Mouse (Mus musculus) urinary bladder, adult 2 months (tissue): Measurements from ENCODE around the gene Cbfa2t2. TPM values are rescaled to one million over a fixed set of nuclear protein-coding genes. Genes with fewer than 3 reads are reported as not detected.

Source experiments
- DNase-seq: peaks from one replicate; pipeline ENCODE4 v3.0.0; 2022; ENCODE audit warnings: low spot score
- polyA plus RNA-seq: library from polyadenylated mRNA; depleted of rRNA; stranded (reverse); fragments of >200 nt; gene quantifications from 2 replicates; pipeline ENCODE4 v1.2.3, GENCODE M21; 2012

Gene Cbfa2t2
- polyA plus RNA-seq, 1 experiment: 16.2 TPM

GRCm38 (mm10) chr2:154538310-154538709 is 102.0 kb downstream of the Cbfa2t2 start:
- no peak for DNase-seq

DNA sequence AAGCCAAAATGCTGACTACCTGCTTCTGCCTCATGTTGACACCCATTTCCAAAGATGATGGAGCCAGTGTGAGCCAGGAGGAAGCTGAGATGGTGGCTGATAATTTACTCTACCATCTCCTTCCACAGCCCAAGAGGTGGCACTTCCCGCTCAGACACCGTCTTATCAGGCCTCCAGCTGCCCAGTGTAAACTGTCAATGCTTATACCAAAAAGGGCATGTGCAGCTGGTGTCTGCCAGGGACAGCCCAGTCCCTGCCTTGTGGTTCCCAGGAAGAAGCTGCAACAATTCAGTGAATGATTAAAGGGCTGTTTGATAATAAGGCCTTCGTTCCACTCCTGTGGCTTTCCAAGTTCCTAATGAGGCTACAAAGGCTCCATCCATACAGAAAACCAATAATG is 102.4 kb downstream of the Cbfa2t2 start:
- DNase-seq: no peak

GRCm38 (mm10) chr2:154539720-154540119 is 103.4 kb downstream of the Cbfa2t2 start:
- no peak for DNase-seq

- DNase-seq: no peak
Measured at GRCm38 (mm10) chr2:154541630-154542029, 105.3 kb downstream of the Cbfa2t2 start.

DNA sequence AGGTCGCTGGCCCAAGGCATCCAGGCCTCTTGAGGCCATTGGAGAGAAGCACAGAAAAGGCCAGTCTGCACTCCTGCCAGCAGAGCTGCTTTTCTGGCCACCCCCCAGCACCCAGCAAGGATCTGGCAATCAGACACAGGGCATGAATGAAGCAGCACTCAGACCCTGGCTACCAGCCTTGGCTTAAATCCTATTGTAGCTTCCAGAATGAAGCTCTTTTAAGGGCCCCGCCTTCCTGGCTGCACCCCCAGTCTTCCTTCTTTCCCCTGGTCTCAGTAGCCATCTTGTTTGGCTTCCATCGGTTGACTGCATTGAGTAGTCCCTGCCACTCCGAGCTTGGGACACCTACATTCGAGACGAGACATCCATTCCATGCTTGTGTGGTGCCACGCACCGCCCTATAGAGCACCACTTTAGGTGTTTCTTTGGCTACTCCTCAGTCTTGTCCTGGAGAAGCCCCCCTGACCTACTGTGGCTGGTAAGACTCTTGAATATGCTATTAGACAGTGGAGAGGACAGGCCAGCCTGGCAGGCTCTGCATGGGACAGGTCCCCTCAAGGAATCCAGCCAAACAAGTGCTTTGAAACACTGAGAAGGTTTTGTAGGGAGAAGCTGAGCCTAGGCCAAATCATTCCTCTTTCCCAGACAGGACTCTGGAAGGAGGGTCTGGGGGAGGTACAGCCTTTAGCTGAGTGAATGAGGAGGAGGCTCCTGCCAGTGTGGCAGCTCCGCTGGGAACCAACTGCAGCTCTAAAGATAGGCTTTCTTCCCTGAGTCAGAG is 107.5 kb downstream of the Cbfa2t2 start:
- DNase-seq: no peak

- DNase-seq: no peak
Measured at GRCm38 (mm10) chr2:154546711-154547110, 110.4 kb downstream of the Cbfa2t2 start, which contains the start of gene 1700003F12Rik. TSS of gene 1700003F12Rik (plus strand) at chr2:154547085.

DNA sequence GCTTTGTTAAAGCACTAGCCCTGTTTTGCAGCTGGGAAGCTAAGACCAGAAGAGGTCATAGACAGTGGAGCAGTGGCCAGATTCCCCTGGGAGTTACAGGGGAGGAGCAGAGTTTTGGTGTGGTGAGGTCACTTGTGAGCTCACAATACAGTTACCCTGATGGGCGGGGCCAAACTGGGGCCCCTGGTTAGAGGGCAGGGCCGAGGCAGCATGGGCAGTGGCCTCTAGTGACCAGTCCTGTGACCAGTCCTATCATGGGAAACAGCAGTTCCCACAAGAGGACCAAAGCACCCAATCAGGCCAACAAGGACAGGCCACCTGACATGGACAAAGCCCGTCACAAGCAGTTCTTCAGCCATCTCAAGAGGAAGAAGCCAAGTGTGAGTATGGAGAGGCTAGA is 112.4 kb downstream of the Cbfa2t2 start:
- no peak for DNase-seq

GRCm38 (mm10) chr2:154549127-154549885 is 113.0 kb downstream of the Cbfa2t2 start:
- no peak for DNase-seq

GRCm38 (mm10) chr2:154549886-154550189 is 113.6 kb downstream of the Cbfa2t2 start:
- DNase-seq: no peak

DNA sequence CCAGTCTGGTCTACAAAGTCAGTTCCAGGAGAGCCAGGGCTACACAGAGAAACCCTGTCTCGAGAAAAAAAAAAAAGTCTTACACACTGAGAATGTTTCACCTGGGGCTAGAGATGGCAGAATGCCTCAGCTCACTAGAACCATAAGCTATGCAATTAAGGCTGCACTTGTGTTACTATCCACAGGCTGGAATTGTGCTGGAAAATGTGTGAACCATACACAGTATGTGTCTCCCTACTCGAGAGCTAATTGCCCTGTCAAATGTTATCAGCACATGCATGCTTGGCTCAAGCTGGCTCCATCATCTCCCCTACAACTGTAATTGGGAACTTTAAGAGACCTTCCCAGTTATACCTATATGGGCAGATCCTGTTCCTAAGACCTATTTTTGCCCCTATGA is 114.7 kb downstream of the Cbfa2t2 start:
- no peak for DNase-seq

DNA sequence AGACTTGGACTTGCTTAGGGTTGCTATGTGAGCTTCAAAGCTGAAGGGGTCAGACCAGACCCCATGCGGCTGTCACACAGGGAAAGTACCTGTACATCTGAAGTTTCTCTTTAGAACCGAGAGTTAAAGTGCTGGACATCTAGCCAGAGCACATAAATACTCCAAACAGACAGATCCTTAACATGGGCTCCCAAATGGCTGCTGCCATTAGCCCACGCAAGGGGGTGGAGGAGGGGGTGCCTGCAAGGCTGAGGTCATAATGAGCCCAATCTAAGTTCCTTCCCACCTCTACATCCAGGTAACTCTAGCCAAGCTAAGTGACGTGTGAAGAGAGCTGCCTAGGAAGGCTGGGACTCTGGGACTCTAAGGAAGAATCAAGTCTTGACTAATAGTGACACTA is 115.2 kb downstream of the Cbfa2t2 start, which contains the start of gene Actl10:
Gene Actl10, plus strand, starts transcription at position 301 of the 400 bp plus-strand sequence.
- DNase-seq: no peak

- DNase-seq: no peak
Measured at GRCm38 (mm10) chr2:154551927-154552326, 115.6 kb downstream of the Cbfa2t2 start.

GRCm38 (mm10) chr2:154552424-154552907 is 116.2 kb downstream of the Cbfa2t2 start:
- peak; percentile 46 for DNase-seq

DNA sequence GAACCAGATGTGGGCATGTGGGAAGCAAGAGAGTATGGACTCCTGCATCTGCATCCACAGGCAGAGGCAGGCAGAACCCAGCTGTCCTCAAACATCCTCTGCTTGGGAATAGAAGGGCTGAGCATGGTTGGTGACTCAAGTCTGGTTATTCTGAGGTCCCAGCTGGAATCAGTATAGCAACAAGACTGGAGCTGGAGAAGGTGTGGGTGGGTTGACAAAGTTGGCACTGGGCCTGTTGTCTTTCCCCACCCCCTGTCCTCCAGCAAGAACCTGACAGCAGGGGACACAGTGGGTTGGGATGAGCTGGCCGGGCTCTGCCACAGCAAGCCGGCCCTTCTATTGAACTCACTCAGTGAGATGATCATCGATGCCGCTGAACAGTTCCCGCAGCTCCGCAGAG is 119.0 kb downstream of the Cbfa2t2 start:
- DNase-seq: no peak

- no peak for DNase-seq
Measured at GRCm38 (mm10) chr2:154557184-154557832, 121.0 kb downstream of the Cbfa2t2 start.

DNA sequence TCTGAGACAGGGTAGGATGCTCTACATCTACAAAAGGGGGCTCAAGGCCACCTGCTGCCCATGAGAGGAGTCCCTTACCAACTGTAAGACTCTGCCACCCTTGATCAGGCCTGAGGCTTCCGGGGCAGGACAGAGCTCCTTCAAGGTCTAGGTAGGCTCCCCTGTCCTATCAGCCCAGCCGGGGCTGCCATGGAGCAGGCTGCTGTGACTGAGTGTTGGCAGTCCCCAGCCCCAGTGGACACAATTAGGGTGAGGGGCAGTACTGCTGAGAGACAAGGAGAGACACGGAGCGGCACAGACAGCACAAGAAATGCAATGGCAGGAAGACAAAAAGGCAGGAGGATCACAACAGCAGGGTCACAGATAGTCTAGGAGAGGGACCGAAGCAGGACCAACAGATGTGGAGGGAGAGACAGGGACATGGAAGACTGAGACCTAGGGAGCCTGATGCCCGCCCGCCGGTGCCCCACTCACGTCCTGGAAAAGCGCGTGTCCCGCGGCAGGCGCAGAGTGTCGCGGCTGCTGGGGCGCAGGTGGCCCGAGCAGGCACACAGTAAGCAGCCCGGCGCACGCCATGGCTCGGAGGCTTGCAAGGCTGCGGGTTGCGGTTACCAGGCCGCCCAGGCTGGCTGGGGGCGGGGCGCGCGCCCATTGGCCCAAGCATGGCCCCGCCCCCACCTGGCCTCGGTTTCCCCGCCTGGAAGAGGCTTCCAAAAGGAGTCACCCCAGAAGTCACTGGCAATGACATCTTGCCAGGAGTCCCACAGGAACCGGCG is 122.2 kb downstream of the Cbfa2t2 start, which contains the start of gene Necab3:
Gene Necab3, minus strand, starts transcription at position 627 of the 776 bp plus-strand sequence.
- DNase-seq: no peak

- no peak for DNase-seq
Measured at GRCm38 (mm10) chr2:154563612-154564170, 127.4 kb downstream of the Cbfa2t2 start.

GRCm38 (mm10) chr2:154565562-154565961 is 129.3 kb downstream of the Cbfa2t2 start:
- no peak for DNase-seq

GRCm38 (mm10) chr2:154566641-154567040 is 130.4 kb downstream of the Cbfa2t2 start:
- no peak for DNase-seq

GRCm38 (mm10) chr2:154567766-154568165 is 131.5 kb downstream of the Cbfa2t2 start:
- no peak for DNase-seq
